Mouse (Mus musculus) heart, postnatal 14 days (tissue): Measurements from ENCODE around the gene Traip. TPM values are rescaled to one million over a fixed set of nuclear protein-coding genes. Genes with fewer than 3 reads are reported as not detected.

Experiments used
- DNase-seq, 2 experiments: peaks; one replicate each; pipeline ENCODE4 v3.0.0; 2021 to 2022
- intact Hi-C: fragments of 180-260 bp; cut with DNase I; formaldehyde crosslinking; loops from one replicate; pipeline ENCODE4 v1.15.1; 2025
- long read RNA-seq, 2 experiments: library from polyadenylated mRNA; stranded (forward); transcript quantifications; one replicate each; pipeline ENCODE4 v2.0.0; 2021
- total RNA-seq, 2 experiments: library from RNA; stranded (reverse); gene quantifications; 2 replicates each; pipeline ENCODE4 v1.2.3; 2021

The Traip gene
- total RNA-seq: 1 to 10 TPM; 1.2 to 1.8 TPM
- long read RNA-seq, experiment 1, partial matches to known transcripts: 0 of 3 reads
- long read RNA-seq, experiment 1, other reads (novel, unspliced or antisense): 0 of 3 reads
- long read RNA-seq, experiment 2, partial matches to known transcripts: 0 of 3 reads
- long read RNA-seq, experiment 2, other reads (novel, unspliced or antisense): 0 of 3 reads

DNA sequence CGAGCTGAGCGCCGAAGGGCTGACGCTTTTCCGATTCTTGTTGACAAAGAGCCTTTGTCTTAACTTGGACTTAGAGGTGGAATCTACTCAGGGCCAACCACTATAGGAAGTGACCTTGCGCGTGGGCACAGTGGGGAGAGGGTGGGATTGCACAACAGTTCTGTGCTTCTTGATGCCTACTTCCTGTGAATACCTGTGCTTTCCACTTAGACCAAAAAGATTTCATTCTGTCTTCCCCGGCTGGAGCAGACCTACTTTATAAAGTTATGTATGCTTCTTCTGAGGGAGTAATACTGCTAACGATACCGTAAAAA lies at the start of gene Traip:
Gene Traip, plus strand, starts transcription at position 215 of the 314 bp plus-strand sequence.
- no peak for DNase-seq
- intact Hi-C loops: loop anchor here (2.0 kb wide), 1 partner anchor 43 kb away; the partner anchor contains the start of gene Mst1r

DNA sequence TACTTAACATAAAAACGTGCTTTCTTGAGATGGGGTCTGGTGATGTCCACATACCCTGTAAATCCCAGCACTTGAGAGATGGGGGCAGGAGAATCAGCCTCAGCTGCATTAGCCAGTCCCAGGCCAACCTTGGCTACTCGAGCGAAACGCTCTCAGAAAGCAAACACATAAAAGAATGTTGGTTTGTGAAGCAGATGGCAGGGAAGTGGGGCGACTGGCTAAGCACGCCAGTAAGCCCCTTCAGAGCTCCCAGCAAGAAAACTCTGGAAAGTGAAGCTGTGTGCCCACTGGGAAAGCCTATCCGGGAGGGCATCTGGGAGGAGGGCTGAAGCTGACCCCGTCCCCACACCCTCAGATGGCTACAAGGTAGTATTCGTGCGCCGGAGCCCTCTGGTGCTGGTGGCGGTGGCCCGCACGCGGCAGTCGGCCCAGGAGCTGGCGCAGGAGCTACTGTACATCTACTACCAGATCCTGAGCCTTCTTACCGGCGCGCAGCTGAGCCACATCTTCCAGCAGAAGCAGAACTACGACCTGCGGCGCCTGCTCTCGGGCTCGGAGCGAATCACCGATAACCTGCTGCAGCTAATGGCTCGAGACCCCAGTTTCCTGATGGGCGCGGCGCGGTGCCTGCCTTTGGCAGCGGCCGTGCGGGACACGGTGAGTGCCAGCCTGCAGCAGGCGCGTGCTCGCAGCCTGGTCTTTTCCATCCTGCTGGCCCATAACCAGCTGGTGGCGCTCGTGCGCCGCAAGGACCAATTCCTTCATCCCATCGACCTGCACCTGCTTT lies 48.9 kb upstream of the Traip start:
- DNase-seq: peak; percentile 26 to 41
- intact Hi-C loops: loop anchor here (5.0 to 10.0 kb wide), 2 partner anchors 151 to 394 kb away; partner anchors contain the start of genes Amigo3, Amt and Nicn1

DNA sequence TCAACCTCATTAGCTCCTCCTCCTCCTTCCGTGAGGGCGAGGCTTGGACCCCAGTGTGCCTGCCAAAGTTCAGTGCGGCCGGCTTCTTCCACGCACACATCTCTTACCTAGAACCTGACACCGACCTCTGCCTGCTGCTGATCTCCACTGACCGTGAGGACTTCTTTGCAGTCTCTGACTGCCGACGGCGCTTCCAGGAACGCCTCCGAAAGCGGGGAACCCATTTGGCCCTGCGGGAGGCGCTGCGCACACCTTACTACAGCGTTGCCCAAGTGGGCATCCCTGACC lies 48.4 kb upstream of the Traip start:
- no peak for DNase-seq
- intact Hi-C loops: loop anchor here (5.0 to 10.0 kb wide), 2 partner anchors 151 to 393 kb away; partner anchors contain the start of genes Amigo3, Amt and Nicn1

DNA sequence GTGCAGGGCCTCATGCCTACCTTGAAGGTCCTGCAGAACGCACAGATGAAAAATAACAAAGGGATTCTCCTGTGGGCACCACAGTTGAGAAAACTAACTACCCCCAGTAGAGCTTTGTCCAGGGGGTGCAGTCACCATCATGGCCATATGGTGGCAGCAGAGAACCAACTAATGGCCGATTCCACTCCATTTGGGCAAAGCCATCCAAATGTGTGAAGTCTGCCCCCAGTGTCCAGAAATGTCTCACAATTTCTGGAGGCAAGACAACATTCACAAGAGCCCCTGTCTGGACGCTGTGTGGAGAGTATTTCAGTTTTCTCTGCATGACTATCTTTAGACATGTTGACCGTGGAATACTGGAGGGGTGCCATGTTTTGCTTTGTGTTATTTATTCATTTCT lies 45.2 kb upstream of the Traip start:
- peak; percentile 87 to 94 for DNase-seq
- intact Hi-C loops: loop anchor here (1.0 to 10.0 kb wide), 4 partner anchors 58 to 390 kb away; partner anchors contain the start of genes Amigo3, Amt and Nicn1

DNA sequence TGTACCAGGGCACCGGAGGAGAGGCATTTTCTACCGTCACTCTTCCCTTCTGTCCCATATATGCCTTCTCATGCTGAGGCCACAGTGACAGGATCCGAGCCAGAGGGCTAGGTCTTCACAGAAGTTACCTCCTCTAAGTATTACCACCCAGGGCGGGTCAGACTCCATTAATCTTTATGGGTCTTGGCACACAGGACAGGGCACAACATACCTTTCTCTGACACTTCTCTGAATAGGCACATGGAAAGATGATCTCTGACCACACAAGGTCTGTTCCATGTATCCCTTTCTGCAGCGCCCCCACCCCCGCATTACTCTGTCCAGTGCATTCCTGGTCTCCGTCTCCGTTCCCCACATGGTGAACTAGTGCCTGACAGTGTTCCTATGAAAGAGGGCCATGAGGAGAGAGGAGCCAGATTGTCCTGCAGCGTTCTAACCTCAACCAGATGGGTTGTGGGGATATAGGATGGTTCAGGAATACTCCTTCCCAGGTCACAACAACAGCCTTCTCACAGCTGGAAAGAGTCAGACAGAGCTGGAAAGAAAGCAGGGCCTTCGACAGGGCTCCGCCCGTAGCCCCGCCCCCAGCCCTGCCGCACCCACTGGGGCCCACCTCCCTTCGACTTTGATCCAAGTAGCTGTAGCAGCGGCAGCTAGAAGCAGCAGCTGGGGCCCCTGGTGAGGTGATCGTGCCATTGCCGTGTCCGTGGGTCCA lies 43.5 kb upstream of the Traip start, which contains the start of gene Mst1r:
Gene Mst1r, plus strand, starts transcription at position 622 of the 715 bp plus-strand sequence.
- DNase-seq: peak; percentile 85 to 86
- intact Hi-C loops: loop anchor here (2.0 to 10.0 kb wide), 2 partner anchors 44 to 388 kb away; partner anchors contain the start of genes Amt, Nicn1 and Traip

DNA sequence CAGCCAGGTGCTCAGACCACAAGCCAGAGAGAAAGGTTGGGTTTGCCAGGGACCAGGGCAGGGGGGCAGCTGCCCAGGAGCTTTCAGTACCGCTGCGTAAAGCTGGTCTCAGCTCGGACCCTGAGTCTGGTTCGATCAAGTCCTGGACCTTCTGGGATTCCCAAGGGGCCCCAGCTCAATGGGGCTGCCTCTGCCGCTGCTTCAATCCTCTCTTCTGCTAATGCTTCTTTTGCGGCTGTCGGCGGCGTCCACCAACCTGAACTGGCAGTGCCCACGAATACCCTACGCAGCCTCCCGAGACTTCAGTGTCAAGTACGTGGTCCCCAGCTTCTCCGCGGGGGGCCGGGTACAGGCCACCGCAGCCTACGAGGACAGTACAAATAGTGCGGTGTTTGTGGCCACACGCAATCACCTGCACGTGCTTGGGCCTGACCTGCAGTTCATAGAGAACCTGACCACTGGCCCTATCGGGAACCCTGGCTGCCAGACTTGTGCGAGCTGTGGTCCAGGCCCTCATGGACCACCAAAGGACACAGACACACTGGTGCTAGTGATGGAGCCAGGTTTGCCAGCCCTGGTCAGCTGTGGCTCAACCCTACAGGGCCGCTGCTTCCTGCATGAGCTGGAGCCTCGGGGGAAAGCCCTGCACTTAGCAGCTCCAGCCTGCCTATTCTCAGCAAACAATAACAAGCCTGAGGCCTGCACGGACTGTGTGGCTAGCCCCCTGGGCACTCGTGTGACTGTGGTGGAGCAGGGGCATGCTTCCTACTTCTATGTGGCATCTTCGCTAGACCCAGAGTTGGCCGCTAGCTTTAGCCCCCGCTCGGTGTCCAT lies 42.8 kb upstream of the Traip start:
- peak in 1 of 2 experiments; percentile 19 for DNase-seq
- intact Hi-C loops: loop anchor here (2.0 to 10.0 kb wide), 2 partner anchors 44 to 388 kb away; partner anchors contain the start of genes Amt, Nicn1 and Traip

DNA sequence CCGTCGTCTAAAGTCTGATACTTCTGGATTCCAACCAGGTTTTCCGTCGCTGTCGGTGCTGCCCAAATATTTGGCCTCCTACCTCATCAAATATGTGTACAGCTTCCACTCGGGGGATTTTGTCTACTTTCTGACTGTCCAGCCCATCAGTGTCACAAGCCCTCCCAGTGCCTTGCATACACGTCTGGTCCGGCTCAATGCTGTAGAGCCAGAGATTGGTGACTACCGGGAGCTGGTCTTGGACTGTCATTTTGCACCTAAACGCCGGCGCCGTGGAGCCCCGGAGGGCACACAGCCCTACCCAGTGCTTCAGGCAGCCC lies 42.2 kb upstream of the Traip start:
- intact Hi-C loops: loop anchor here (2.0 to 10.0 kb wide), 2 partner anchors 43 to 387 kb away; partner anchors contain the start of genes Amt, Nicn1 and Traip
- peak in 1 of 2 experiments; percentile 19 for DNase-seq

DNA sequence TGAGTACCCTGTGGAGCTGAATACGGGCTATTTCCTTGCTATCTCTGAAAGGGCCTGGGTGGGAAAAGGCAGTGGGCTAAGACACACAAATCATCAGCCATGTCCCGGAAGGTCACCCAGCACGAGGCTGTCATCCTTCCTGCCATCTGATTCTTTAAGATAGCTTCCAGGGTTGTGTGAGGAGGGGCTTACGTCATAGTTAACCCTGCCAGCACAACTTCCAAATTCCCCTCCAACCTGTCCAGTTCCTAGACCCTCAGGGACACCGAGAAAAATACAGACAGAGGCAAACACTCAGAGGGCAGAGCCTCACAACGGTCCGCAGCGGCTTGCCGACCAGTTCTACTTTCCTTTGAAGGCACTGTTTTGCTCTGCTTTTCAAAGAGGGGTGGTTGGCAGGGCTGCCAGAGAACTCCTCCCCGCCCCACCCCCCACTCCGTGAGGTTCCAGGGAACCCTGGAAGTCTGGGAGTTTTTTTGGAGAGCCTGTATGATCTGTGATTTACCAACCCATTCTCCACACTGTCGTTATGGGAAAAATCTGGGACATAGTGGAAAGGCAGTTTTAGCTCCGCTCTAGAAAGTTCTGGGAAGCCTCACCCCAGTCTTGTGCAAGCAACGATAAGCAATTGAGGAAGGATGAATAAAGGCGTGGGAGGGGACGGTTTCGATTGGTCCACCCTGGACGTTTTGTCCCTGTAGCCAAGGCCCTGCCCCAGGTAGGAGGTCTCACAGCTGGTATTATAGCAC lies 41.4 kb upstream of the Traip start:
- DNase-seq: peak in 1 of 2 experiments; percentile 44

DNA sequence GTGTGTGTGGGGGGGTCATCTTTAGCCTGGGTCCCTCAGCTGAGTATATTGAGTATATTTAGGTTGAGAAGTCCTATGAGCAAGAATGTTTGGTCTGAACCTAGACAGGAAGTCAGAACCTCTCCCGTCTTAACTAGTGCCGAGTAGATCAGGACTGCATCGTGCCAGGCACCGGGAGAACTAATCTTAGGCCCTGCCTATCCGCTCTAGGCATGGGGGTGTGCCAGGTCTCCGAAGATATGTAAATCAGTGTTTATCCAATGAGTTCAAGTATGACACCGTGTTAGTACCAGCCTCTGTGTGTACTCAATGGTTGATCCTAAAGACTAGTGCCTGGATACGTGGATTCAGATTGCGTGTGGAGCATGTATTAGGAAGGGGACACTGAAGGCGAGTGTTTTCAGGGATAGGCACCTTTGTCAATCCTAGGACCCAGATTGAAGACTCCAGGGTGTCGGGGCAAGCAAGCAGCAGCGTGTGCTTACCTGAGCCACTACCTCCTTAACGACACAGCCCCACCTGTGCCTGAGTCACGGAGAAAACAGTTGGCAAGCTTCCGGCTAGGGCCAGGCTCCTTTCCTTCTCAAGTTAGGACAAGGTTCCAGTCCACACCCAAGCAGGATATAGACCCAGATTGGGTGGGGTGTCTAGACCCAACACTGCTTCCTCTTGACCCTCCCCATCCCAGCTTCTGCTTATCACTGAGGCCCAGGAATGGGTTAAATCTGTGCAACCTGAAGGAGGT lies 39.7 kb upstream of the Traip start:
- intact Hi-C loops: no loop called here
- no peak for DNase-seq

More for the DNA sequence above, 41.4 kb upstream of the Traip start:
- intact Hi-C loops: loop anchor here (10.0 kb wide), 1 partner anchor 386 kb away; the partner anchor contains the start of genes Amt and Nicn1

DNA sequence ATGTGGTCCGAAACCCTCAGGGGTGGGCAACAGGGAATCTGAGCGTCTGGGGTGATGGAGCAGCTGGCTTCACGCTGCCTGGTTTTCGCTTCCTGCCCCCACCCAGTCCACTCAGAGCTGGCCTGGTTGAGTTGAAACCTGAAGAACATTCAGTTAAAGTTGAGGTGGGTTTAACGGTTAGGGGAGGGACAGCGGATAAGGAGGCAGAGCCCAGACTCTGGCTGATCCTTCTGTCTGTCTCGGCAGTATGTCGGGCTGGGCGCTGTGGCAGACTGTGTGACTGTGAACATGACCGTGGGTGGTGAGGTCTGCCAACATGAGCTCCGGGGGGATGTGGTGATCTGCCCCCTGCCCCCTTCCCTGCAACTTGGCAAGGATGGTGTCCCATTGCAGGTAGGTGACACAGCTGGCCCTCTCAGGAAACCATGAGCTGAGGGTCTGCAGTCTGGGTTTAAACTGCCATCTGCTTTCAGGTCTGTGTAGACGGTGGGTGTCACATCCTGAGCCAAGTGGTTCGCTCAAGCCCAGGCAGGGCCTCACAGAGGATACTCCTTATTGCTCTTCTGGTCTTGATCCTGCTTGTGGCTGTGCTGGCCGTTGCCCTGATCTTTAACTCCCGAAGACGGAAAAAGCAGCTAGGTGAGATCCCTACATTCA lies 35.0 kb upstream of the Traip start:
- intact Hi-C loops: no loop called here
- no peak for DNase-seq

DNA sequence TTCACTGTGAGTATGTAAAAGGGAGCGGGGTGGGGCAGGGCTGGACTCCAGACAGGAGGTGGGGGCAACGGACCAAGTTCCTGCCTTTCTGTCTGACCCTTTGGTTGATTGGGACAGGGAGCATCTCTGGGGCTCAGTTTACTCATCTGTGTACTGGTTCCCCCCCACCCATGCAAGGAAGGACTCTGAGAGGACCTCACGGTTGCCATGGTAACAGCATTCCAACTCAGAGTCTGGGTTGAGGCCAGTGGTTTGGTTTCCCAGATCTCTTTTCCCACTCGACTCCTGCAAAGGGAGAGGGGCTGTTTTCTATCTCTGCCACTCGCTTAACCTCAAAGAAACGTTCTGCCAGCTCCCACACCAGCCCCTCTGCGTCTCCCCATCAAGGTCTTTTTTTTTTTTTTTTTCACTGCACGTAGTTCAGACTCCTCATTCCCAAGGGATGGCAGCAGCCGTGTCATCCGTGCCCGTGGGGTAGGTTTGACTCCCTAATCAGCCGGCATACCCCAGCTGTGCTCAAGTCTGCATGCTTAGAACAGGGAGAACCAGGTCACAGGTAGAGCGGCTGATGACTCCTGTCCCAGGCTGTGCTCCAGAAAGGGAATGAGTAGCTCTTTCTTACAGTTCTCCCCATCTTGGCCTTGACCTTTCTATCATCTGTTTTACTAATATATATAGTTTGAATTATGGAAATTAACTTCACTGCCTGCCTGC lies 31.9 kb upstream of the Traip start:
- DNase-seq: no peak
- intact Hi-C loops: no loop called here

DNA sequence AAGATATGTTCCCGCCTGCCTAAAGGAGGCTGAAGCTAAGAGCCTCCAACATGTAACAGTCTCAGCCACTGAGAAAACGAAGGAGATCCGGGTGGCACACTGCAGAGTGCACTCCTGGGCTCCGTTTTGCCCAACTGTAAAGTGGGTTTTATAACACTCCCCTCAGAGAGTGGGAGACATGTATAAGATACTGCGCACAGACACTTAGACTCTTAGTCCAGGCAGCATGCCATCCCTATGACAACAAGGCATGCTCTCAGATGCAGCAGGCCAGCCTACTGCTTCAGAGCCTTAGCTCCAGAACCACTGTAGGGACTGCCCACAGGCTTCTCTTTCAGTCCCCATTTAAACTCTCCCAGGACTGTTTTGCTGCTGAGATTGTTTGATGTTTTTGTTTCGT lies 31.1 kb upstream of the Traip start:
- no peak for DNase-seq
- intact Hi-C loops: no loop called here

DNA sequence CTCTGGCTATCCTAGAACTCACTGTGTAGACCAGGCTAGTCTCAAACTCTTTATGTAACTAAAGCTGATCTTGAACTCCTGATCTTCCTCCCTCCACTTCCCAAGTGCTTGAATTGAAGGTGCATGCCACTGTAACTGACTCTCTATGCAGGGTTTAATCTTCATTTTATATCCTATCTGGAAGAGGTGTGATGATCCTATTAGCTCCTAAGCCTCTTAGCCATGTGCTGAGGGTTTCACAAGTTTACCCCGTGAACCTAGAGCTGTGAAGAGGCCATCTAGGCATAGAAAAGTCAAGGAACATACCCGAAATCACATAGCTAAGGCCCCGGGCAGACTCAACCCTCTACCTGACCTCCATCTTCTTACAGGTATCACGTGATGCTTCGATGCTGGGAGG lies 30.5 kb upstream of the Traip start:
- no peak for DNase-seq
- intact Hi-C loops: no loop called here

DNA sequence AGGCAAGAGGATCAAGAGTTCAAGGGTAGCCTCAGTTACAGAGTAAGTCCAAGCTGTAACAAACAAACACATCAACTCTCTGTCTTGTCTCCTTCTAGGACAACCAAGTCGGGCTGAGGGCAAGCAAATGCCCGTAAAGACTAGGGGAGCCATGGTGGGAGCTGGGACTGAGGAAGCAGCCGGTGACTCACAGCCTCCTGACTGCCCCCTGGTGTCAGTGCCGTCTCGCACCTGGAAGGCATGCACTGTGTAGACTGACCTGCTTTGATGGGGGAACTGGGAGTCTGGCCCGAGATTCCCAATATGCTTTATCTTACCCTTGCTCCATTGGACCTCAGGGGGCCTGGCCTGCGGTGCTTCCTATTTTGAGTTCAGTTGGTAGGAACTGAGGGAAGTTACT lies 26.9 kb upstream of the Traip start:
- DNase-seq: peak in 1 of 2 experiments; percentile 60
- intact Hi-C loops: loop anchor here (10.0 kb wide), 1 partner anchor 262 kb away; no protein-coding TSS in a partner anchor

DNA sequence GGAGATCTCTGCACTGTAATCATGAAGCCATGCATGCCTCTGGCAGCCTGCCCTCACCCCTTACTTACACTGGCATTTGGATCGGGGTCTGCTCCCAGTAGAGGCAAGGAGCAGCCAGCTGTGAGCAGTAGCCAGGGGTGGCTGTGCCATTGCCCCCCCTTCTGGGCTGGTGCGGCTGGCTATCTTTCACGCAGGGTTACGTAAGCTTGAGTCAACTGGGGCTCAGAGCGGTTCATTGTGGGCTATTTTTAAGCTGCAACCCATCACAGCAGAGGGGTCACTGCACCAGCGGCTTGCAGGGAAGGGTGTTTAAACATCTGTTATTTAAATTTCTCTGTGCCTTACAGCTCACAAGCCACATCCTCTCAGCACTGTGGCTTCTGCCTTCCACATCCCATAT lies 26.0 kb upstream of the Traip start:
- peak; percentile 47 to 50 for DNase-seq
- intact Hi-C loops: loop anchor here (10.0 kb wide), 1 partner anchor 261 kb away; no protein-coding TSS in a partner anchor

DNA sequence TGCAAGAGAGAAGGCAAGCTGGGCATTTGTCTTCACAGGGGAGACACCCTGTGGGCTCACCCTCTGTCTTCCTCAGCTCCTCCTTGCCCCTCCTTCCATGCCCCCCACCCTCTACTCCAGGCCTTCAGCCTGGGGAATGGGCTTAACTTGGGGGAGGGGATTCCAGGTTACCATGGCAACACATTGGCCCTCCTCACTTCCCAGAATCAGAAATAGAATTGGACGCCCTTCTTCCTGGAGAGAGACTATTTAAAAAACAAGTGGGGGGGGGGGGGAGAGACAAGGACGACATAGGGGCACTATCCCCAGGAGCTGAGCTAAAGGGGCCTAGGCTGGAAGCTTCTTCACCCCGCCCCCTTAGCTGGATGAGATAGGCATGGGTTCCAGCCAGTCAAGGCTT lies 24.7 kb upstream of the Traip start:
- DNase-seq: no peak
- intact Hi-C loops: loop anchor here (10.0 kb wide), 1 partner anchor 260 kb away; no protein-coding TSS in a partner anchor

DNA sequence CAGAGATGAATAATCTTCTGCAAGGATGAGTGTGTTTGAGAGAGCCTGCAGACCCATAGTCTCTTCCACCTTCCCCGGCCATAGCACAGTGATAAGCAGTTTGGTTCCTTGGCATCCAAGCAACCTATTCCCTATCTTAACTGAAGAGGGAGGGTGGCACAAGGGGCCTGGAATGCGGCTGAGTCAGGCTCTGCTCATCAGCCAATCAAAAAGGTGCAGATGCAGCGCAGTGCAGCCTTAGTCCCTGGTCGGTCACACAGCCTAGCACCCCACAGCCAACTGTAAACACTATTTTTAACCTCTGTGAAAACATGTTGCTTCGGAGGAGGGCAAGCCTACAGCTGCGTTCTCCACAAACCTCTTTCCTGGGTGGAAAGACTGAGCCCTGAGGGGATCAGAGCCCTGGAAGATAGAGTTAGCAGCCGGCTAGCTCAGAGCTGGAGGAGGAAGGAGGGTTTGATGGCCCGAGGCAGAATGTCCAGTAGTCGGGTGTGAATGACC lies 23.0 kb upstream of the Traip start:
- DNase-seq: no peak

More for the DNA sequence above, 23.0 kb upstream of the Traip start:
- intact Hi-C loops: loop anchor here (10.0 kb wide), 1 partner anchor 258 kb away; no protein-coding TSS in a partner anchor
